Mouse (Mus musculus) heart, embryonic 10.5 days (tissue): ENCODE measurements around the gene Map3k7cl. TPM values are rescaled to one million over a fixed set of nuclear protein-coding genes. Genes with fewer than 3 reads are reported as not detected.

Source experiments
- DNase-seq: peaks from one replicate; pipeline ENCODE4 v3.0.0-alpha.2; 2017; ENCODE audit warnings: low spot score
- H3K27ac ChIP-seq: fragments of 300-500 bp; sonication (generic); 2 replicates; pipeline ENCODE4 v1.5.1; 2016; ENCODE audit warnings: mild to moderate bottlenecking
- H3K27me3 ChIP-seq: fragments of 300-500 bp; sonication (generic); 2 replicates; pipeline ENCODE4 v1.6.1; 2016; ENCODE audit warnings: mild to moderate bottlenecking; ENCODE audit not compliant: poor library complexity, insufficient read depth, severe bottlenecking
- H3K36me3 ChIP-seq: fragments of 300-500 bp; sonication (generic); 2 replicates; pipeline ENCODE4 v1.6.1; 2016; ENCODE audit warnings: mild to moderate bottlenecking, moderate library complexity
- H3K4me1 ChIP-seq: fragments of 300-500 bp; sonication (generic); 2 replicates; pipeline ENCODE4 v1.6.1; 2016; ENCODE audit warnings: mild to moderate bottlenecking
- H3K4me3 ChIP-seq: fragments of 300-500 bp; sonication (generic); 2 replicates; pipeline ENCODE4 v1.5.1; 2016; ENCODE audit warnings: mild to moderate bottlenecking, moderate library complexity
- H3K9me3 ChIP-seq: fragments of 300-500 bp; sonication (generic); 2 replicates; pipeline ENCODE4 v1.6.1; 2016; ENCODE audit warnings: mild to moderate bottlenecking, moderate library complexity
- WGBS: fragments of 180-500 bp; shearing (Covaris S2); methylation state at CpG from one replicate; pipeline ENCODE4 v1.1.7; 2016; 5-methylcytosine and 5-hydroxymethylcytosine counted together
- polyA plus RNA-seq: library from polyadenylated mRNA; unstranded; fragments of >200 nt; fragmentation: Nextera tagmentation; extraction: Ambion mirVana; gene quantifications from 2 replicates; pipeline ENCODE4 v1.2.1, GENCODE M21; 2016

Gene Map3k7cl
- polyA plus RNA-seq = not detected in 2 replicates

DNA sequence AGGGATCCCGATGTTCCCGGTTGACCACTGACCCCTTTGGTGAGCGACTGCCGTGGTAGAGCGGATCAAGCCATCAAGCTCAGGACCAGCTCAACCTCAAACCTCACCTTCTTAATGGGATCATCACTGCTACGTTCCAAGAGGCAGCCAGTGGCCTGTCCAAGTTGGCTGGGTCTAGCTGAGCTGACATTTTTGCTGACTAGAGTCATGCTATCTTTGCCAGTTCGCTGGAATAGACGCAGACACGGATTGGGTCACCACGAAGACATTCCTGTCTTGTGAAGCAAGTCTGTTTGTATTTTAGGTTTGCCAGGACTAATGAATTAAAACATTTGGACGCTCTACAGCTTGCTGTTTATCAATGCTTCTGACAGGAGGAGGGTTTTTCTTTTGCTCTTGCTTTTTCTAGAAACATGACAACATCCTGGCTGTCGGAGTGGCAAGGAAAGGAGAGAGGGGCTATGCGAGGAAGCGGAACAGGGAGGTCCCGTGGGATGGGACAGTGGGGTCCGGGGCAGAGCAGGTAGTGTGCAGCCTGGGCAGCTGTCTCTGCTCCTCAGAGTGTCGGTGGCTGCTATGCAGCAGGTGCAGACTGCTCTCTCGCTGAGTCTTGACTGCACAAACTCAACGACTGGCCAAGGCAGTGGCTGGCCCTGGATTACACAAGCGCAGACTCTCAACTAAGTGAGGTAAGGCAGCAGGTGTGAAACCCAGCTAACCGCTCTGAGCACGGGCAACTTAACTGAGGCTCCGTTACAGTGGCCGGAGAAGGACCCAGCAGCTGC lies at the start of gene Map3k7cl:
TSS of gene Map3k7cl (plus strand) at position 424 of the 785 bp plus-strand sequence.
- no peak within 1 kb of the TSS for H3K4me3 ChIP-seq
- H3K27me3 ChIP-seq = no peaks in the 10 kb centered on the region
- peaks cover 10% of the 10 kb centered on the region; the same call in 1 of the 2 replicates for H3K4me1 ChIP-seq
- WGBS = 70% methylated on average over 24 of the region's 24 CpGs
- H3K27ac ChIP-seq = 0 out of 2 replicates have a peak within 1 kb of the TSS, but pooled peaks have one; percentile 17
- no peak for DNase-seq
- H3K9me3 ChIP-seq = no peaks in the 10 kb centered on the region
- no peaks in the 10 kb centered on the region for H3K36me3 ChIP-seq

DNA sequence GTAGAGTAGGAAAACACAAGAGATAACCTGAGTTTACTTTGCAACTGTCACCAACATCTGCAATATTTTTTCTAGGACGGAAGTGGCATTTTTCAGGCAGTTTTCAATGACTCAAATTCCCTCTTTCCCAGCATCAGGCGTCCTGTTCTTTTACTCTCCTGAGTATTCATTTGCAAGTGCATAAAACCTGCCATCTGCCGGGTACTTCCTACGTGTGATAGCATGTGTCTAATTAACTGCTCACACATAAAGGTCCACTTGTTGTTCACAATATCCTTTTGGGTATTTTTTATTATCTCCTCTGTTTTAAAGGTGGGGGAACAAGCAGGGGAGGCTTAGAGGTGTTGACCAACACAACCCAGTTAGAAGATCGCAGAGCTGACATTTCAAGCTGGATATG lies 41.4 kb upstream of the Map3k7cl start:
- no peaks in the 10 kb centered on the region for H3K36me3 ChIP-seq
- H3K4me3 ChIP-seq = no peak overlapping the region
- DNase-seq = no peak
- no peaks in the 10 kb centered on the region for H3K9me3 ChIP-seq
- H3K4me1 ChIP-seq = 0 out of 2 replicates have a peak, but pooled peaks cover 2% of the 10 kb centered on the region
- WGBS = 79% methylated on average over 5 of the region's 5 CpGs
- no peaks in the 10 kb centered on the region for H3K27me3 ChIP-seq
- no peak overlapping the region for H3K27ac ChIP-seq

DNA sequence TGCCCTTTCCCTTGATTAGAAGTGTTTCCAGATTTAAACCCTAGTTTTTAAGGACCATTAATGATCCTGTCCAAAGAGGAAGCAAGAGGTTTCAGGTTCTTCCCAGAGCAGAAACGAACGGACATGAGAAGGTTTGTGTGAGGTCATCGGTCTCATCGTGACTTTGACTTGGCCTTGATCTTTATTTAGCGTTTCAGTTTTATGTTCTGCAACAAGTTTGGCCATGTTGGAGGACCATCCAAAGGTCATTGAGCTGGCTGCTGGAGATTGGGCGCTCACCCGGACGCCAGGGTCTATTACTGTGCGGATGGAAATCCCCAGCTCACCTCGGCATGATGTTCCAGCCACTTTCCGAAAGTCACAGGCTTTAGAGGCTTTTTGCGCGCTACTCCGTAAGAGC lies 40.8 kb upstream of the Map3k7cl start:
- Histone ChIP-seq H3K4me1 (0 out of 2 replicates have a peak, but pooled peaks cover 4% of the 10 kb centered on the region), H3K9me3 (no peaks in the 10 kb centered on the region), H3K4me3 (no peak overlapping the region), H3K27ac (no peak overlapping the region), H3K36me3 (no peaks in the 10 kb centered on the region), H3K27me3 (no peaks in the 10 kb centered on the region)
- no peak for DNase-seq
- WGBS = 94% methylated on average over 14 of the region's 14 CpGs

DNA sequence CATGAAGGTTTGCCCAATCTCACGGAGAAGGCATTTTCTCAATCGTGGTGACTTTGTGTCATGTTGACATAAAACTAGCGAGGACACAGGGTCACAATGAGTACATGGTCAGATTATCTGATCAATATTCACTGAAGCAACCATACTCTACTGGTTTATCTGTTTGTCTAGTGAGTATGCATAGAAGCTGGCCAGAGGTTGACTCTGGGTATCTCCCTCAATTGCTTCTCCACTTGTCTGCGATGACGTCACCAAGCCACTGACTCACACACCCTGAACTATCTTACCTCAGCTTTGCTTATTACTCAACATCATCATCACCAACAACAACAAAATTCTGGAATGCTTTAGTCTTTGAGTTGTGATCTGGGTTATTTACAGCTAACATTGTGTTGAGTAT lies 28.9 kb upstream of the Map3k7cl start:
- Histone ChIP-seq H3K27ac (no peak overlapping the region), H3K4me3 (no peak overlapping the region), H3K9me3 (no peaks in the 10 kb centered on the region), H3K4me1 (no peaks in the 10 kb centered on the region; the same call in 1 of the 2 replicates), H3K36me3 (no peaks in the 10 kb centered on the region), H3K27me3 (0 out of 2 replicates have a peak, but pooled peaks cover 4% of the 10 kb centered on the region)
- 84% methylated on average over 5 of the region's 5 CpGs for WGBS
- no peak for DNase-seq

DNA sequence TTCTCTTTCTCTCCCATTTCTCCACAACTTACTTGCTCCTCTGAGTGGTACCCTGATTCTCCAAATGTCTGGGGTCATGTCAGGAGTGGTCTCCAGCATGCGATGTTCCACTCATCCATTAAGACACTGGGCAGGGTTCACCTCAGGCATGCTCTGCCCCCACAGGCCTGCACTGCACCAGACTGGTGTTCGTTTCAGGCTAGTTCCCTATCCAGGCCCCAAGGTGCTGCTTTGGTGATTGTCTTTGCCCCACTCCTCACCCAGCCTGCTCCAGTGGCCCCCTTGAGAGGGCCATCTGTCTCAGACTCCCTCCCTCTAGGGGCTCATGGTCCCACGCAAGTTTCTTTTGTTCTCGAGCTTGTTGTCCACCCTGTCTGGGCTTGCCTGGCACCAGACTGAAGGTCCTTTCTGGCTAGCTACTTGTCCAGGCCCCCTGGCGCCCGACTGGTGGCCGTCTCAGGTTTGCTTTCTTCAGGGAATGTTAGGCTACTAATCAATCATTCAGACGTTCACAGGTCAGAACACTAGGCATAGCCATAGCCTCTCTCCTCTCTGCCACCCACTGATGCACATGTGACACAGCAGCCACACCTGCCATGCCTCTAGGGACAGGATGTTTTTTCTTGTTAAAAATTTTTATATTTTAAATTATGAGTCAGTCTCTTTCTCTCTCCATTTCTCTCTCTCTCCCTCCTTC lies 25.4 kb upstream of the Map3k7cl start:
- Histone ChIP-seq H3K36me3 (no peaks in the 10 kb centered on the region), H3K27ac (no peak overlapping the region), H3K4me1 (no peaks in the 10 kb centered on the region; the same call in 1 of the 2 replicates), H3K4me3 (no peak overlapping the region), H3K9me3 (no peaks in the 10 kb centered on the region), H3K27me3 (0 out of 2 replicates have a peak, but pooled peaks cover 4% of the 10 kb centered on the region)
- WGBS = 64% methylated on average over 8 of the region's 8 CpGs
- no peak for DNase-seq

DNA sequence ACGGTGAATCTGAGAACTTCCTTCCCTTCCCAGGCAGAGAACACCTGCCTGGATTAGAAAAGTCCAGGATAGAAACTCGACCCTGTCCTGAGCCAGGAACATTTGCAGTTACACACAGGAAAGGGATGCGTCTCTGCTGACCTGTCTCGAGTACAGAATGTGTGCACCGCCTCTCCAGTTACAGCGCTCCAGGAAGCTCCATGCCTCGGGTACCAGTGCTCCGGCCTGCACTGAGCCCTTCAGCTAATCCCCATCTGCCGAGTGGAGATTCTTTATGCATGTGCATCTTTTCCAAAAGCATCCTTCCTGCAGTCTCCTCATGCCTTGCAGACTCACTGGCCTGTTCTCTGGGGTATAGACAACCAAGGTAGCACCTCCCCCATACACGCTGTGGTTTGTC lies 24.4 kb upstream of the Map3k7cl start:
- Histone ChIP-seq H3K4me1 (no peaks in the 10 kb centered on the region; the same call in 1 of the 2 replicates), H3K36me3 (no peaks in the 10 kb centered on the region)
- no peak for DNase-seq

DNA sequence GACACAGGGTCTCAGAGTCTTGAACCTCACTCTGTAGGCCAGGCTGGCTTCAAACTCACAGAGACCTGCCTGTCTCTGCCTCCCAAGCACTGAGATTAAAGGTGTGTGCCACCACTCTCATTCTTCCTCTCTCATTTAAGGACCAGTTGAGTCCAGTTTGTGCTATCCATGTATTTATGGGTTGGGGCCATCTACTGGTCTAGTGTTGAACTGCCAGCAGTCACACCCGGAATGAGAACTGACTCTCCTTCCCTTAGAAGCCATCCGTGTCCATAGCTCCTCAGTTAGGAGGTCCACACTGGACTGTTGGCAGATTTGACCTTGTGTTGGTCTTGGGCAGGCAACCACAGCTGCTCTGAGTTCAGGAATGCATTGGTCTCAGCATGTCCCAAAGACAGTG lies 4.8 kb upstream of the Map3k7cl start:
- DNase-seq = no peak
- no peaks in the 10 kb centered on the region for H3K27me3 ChIP-seq
- H3K4me3 ChIP-seq = no peak overlapping the region
- 49% methylated on average over 2 of the region's 2 CpGs for WGBS
- no peaks in the 10 kb centered on the region for H3K36me3 ChIP-seq
- no peaks in the 10 kb centered on the region for H3K9me3 ChIP-seq
- H3K4me1 ChIP-seq = peaks cover 3% of the 10 kb centered on the region; the same call in 1 of the 2 replicates
- H3K27ac ChIP-seq = no peak overlapping the region

More for the DNA sequence above, 24.4 kb upstream of the Map3k7cl start:
- Histone ChIP-seq H3K9me3 (no peaks in the 10 kb centered on the region), H3K27me3 (0 out of 2 replicates have a peak, but pooled peaks cover 4% of the 10 kb centered on the region), H3K27ac (no peak overlapping the region), H3K4me3 (no peak overlapping the region)
- WGBS = 69% methylated on average over 10 of the region's 10 CpGs

DNA sequence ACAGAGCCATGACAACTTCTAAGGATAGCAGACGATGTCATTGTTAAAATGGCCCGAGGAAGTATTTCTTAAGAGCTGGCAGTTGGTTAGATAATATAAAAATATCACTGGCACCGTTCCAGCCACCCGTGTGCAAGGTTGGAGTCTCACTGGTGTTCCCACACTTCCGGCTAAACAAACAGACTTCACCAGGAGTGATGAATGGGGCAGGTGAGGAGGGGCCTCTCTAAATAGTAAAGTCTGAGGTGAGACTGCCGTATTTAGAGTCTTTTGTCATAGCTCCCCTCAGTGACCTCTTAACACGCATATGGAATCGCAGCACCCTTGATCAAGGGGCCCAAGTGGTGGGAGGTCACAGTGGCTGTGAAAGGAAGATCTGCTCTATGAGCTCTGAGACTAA lies 3.2 kb downstream of the Map3k7cl start:
- peaks cover 10% of the 10 kb centered on the region; the same call in 1 of the 2 replicates for H3K4me1 ChIP-seq
- WGBS = 49% methylated on average over 8 of the region's 8 CpGs
- H3K27me3 ChIP-seq = no peaks in the 10 kb centered on the region
- H3K4me3 ChIP-seq = no peak overlapping the region
- no peak for DNase-seq
- H3K27ac ChIP-seq = no peak overlapping the region
- no peaks in the 10 kb centered on the region for H3K36me3 ChIP-seq
- no peaks in the 10 kb centered on the region for H3K9me3 ChIP-seq

DNA sequence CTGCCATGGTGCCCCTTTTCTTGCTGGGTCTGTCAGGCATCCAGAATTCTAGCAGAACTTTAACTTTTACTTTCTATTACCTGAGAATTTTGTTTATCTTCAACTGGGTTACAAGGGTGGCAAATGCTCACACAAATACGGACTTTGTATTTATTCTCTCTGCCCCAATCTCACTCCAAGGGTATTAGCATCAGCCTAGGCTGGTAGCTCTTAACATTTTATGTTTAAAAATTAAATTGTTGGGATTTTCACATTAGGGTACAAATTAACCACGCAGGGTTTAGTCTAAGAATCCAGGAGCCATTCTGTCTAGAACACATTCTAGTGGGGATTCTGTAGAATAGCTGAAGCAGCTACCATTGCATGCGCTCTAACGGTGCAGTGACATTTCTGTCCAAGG lies 8.4 kb downstream of the Map3k7cl start:
- Histone ChIP-seq H3K27ac (no peak overlapping the region), H3K36me3 (no peaks in the 10 kb centered on the region)

DNA sequence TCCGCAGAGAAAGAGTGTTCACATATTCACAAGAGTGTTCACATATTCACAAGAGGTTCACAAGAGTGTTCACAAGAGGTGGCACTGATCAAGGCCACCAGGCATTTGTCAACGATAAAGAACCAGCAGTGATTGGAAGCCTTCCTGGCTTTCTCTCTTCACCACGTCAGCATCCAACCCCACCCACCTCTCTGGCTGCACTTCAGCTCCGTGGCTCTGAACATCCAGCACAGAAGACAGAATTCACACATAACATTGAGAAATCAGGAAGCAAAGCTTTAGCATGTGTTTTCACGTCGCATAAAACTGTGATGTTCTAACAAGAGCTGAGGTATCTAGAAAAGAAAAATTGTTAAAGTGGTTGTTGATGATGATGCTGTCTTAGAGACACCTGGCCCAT lies 10.4 kb downstream of the Map3k7cl start:
- WGBS = 70% methylated on average over 6 of the region's 6 CpGs
- H3K4me3 ChIP-seq = no peak overlapping the region
- DNase-seq = no peak
- no peaks in the 10 kb centered on the region for H3K4me1 ChIP-seq
- H3K27me3 ChIP-seq = no peaks in the 10 kb centered on the region
- H3K36me3 ChIP-seq = no peaks in the 10 kb centered on the region
- H3K9me3 ChIP-seq = no peaks in the 10 kb centered on the region
- H3K27ac ChIP-seq = no peak overlapping the region

More for the DNA sequence above, 8.4 kb downstream of the Map3k7cl start:
- Histone ChIP-seq H3K9me3 (no peaks in the 10 kb centered on the region), H3K27me3 (no peaks in the 10 kb centered on the region), H3K4me3 (no peak overlapping the region), H3K4me1 (peaks cover 2% of the 10 kb centered on the region; the same call in 1 of the 2 replicates)
- 78% methylated on average over 4 of the region's 4 CpGs for WGBS
- no peak for DNase-seq

DNA sequence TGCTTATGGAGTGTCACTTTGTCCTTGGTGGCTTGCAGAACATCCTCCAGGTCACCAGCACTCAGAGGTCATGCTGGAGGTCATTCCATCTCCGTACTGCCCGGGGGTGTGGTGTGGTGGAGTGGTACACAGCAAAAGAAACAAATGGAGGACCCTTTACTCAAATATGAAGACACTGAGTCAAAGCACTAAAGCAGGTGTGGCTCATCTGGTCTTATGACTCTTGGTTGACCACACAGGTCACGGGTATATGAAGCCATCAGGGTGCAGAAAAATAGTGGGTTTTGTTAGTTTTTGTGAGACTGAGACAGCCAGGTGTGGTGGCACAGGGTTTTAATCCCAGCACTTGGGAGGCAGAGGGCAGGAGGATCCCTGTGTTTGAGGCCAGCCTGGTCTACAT lies 11.4 kb downstream of the Map3k7cl start:
- Histone ChIP-seq H3K27me3 (no peaks in the 10 kb centered on the region), H3K4me1 (no peaks in the 10 kb centered on the region), H3K36me3 (no peaks in the 10 kb centered on the region), H3K9me3 (no peaks in the 10 kb centered on the region), H3K27ac (no peak overlapping the region), H3K4me3 (no peak overlapping the region)
- 74% methylated on average over 3 of the region's 3 CpGs for WGBS
- DNase-seq = no peak

DNA sequence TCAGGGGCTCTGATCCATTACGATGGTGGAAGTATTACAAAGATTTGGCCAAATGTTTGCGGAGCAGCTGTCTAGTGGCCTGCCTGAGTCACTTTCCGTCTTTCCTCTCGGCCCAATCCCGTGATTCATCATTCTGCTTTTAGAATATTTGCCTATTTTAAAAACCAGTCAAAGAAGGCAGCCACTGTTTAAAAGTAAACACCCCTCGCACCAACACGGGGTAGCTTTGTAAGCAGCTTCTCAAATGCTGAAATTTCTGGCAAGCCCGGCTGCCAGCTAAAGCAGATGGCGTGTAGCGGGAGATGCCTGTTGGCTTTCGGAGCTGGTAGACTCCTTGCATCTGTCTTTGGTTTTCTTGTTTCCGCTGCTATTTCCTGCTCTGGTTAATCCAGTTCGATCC lies 14.4 kb downstream of the Map3k7cl start:
- H3K27me3 ChIP-seq = no peaks in the 10 kb centered on the region
- no peak overlapping the region for H3K4me3 ChIP-seq
- DNase-seq = no peak
- H3K36me3 ChIP-seq = no peaks in the 10 kb centered on the region
- H3K9me3 ChIP-seq = no peaks in the 10 kb centered on the region
- H3K27ac ChIP-seq = no peak overlapping the region
- 85% methylated on average over 13 of the region's 13 CpGs for WGBS
- H3K4me1 ChIP-seq = no peaks in the 10 kb centered on the region

DNA sequence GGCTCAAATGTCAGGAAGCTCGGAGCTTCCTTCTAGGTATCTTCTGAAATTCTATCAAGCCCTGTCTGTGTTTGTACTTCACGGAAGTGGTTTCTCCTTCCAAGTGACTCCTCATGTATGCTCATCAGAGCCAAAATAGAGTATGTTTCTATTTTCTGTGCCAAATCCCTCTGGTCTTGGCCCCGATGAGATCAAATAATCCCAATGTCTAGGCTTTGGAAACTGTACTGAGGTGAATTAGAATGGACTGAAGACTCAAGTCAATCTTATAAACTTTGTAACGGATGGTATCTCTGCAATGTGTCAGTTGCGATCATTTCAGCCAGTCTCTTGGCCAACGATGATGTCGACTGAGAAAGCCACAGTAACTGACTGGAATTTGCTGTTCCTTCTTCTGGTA lies 15.1 kb downstream of the Map3k7cl start:
- no peak for DNase-seq
- no peaks in the 10 kb centered on the region for H3K36me3 ChIP-seq
- 85% methylated on average over 7 of the region's 7 CpGs for WGBS

More for the DNA sequence above, 15.1 kb downstream of the Map3k7cl start:
- Histone ChIP-seq H3K4me1 (no peaks in the 10 kb centered on the region), H3K9me3 (no peaks in the 10 kb centered on the region), H3K27me3 (no peaks in the 10 kb centered on the region), H3K4me3 (no peak overlapping the region), H3K27ac (no peak overlapping the region)
